Mouse (Mus musculus) forebrain, embryonic 11.5 days (tissue): ENCODE data around the gene Ocln. TPM values are rescaled to one million over a fixed set of nuclear protein-coding genes. Genes with fewer than 3 reads are reported as not detected.

Source experiments
- ATAC-seq: fragments of 200-750 bp; cut with Nextera tagmentation; replicated peaks from 2 replicates; pipeline ENCODE4 v1.8.0; 2017; ENCODE audit warnings: moderate TSS enrichment; ENCODE audit not compliant: low FRiP score
- DNase-seq: peaks from one replicate; pipeline ENCODE4 v3.0.0-alpha.2; 2017; ENCODE audit warnings: low spot score
- H3K27ac ChIP-seq: fragments of 300-500 bp; sonication (generic); 2 replicates; pipeline ENCODE4 v1.5.1; 2014; ENCODE audit warnings: low read depth, low read length
- H3K27me3 ChIP-seq: fragments of 300-500 bp; sonication (generic); 2 replicates; pipeline ENCODE4 v1.6.1; 2014; ENCODE audit warnings: mild to moderate bottlenecking, low read length, mixed read lengths; ENCODE audit not compliant: control insufficient read depth, insufficient read depth
- H3K36me3 ChIP-seq: fragments of 300-500 bp; sonication (generic); 2 replicates; pipeline ENCODE4 v1.6.1; 2014; ENCODE audit warnings: mild to moderate bottlenecking, low read length, moderate library complexity, mixed read lengths; ENCODE audit not compliant: control insufficient read depth, insufficient read depth
- H3K4me1 ChIP-seq: fragments of 300-500 bp; sonication (generic); replicated peaks from 2 replicates; pipeline ENCODE4 v1.6.1; 2014; ENCODE audit warnings: low read length, mixed read lengths; ENCODE audit not compliant: control insufficient read depth, insufficient read depth
- H3K4me2 ChIP-seq: fragments of 300-500 bp; sonication (generic); 2 replicates; pipeline ENCODE4 v1.6.1; 2014; ENCODE audit warnings: low read depth, mild to moderate bottlenecking, low read length, moderate library complexity, mixed read lengths; ENCODE audit not compliant: severe bottlenecking
- H3K4me3 ChIP-seq: fragments of 300-500 bp; sonication (generic); 2 replicates; pipeline ENCODE4 v1.5.1; 2014; ENCODE audit warnings: low read depth, low read length
- H3K9ac ChIP-seq: fragments of 300-500 bp; sonication (generic); 2 replicates; pipeline ENCODE4 v1.6.1; 2014; ENCODE audit warnings: low read length
- H3K9me3 ChIP-seq: fragments of 300-500 bp; sonication (generic); 2 replicates; pipeline ENCODE4 v1.6.1; 2016; ENCODE audit warnings: low read length, mixed read lengths; ENCODE audit not compliant: control insufficient read depth
- WGBS: fragments of 180-500 bp; shearing (Covaris S2); extraction: QIAGEN DNeasy Blood & Tissue Kit; methylation state at CpG from one replicate; pipeline ENCODE4 v1.1.7; 2014; 5-methylcytosine and 5-hydroxymethylcytosine counted together
- polyA plus RNA-seq: library from polyadenylated mRNA; unstranded; fragments of >200 nt; fragmentation: Nextera tagmentation; extraction: Ambion mirVana; gene quantifications from 2 replicates; pipeline ENCODE4 v1.2.1, GENCODE M21; 2014

Gene Ocln
- polyA plus RNA-seq, 1 experiment from 2014 or later = 2.9 TPM

DNA sequence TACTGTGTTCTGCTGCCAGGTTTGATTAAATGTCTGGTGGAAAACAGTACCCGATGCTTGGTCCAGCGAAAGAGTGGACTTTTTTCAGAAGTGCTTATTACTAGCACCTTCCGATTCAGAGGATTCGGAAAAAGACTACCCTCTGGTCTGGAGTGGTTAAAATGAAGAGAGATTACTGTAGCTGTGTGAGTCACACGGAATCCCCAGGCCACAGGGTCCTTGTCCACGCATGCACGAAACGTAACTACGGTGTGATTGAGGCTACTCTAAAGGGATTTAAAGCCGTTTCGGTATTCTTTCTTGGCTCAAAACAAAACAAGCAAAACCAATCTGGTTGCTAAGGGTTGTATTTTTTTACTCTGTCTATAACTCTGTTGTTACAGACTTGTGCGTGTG, 522 bp upstream of the Ocln start:
- Histone ChIP-seq H3K4me1 (peaks cover 7% of the 10 kb centered on the region; the same call in 1 of the 2 replicates), H3K4me2 (peak overlapping the region; percentile 98), H3K9ac (no peak overlapping the region), H3K9me3 (no peaks in the 10 kb centered on the region), H3K4me3 (peak overlapping the region; percentile 53), H3K36me3 (no peaks in the 10 kb centered on the region), H3K27me3 (peaks cover 39% of the 10 kb centered on the region), H3K27ac (no peak overlapping the region)
- DNase-seq (no peak), ATAC-seq (no peak)
- 2% methylated on average over 12 of the region's 12 CpGs for WGBS

GRCm38 (mm10) chr13:100552009-100552368, 529 bp downstream of the Ocln start:
- peak overlapping the region; percentile 98 for H3K4me2 ChIP-seq
- H3K9me3 ChIP-seq = no peaks in the 10 kb centered on the region
- ATAC-seq (peak; percentile 33; the same call in 1 of the 2 replicates), DNase-seq (peak; percentile 55)
- H3K9ac ChIP-seq = peak overlapping the region; percentile 43
- H3K27me3 ChIP-seq = peaks cover 39% of the 10 kb centered on the region
- no peaks in the 10 kb centered on the region for H3K36me3 ChIP-seq
- no peak overlapping the region for H3K27ac ChIP-seq
- peaks cover 7% of the 10 kb centered on the region; the same call in 1 of the 2 replicates for H3K4me1 ChIP-seq
- peak overlapping the region; percentile 53 for H3K4me3 ChIP-seq
- under 1% methylated on average over 34 of the region's 35 CpGs for WGBS

GRCm38 (mm10) chr13:100551371-100552008, 1.0 kb downstream of the Ocln start:
- Histone ChIP-seq H3K4me1 (peaks cover 7% of the 10 kb centered on the region; the same call in 1 of the 2 replicates), H3K4me3 (peak overlapping the region; percentile 53), H3K27ac (no peak overlapping the region), H3K9ac (0 out of 2 replicates have a peak overlapping the region, but pooled peaks have one; percentile 13), H3K36me3 (no peaks in the 10 kb centered on the region), H3K9me3 (no peaks in the 10 kb centered on the region), H3K27me3 (peaks cover 39% of the 10 kb centered on the region), H3K4me2 (peak overlapping the region; percentile 98)
- DNase-seq (peak; percentile 60), ATAC-seq (0 out of 2 replicates have a peak, but pooled peaks have one; percentile 44)
- under 1% methylated on average over 41 of the region's 41 CpGs for WGBS

GRCm38 (mm10) chr13:100547269-100547668, 5.2 kb downstream of the Ocln start:
- peaks cover 23% of the 10 kb centered on the region for H3K27me3 ChIP-seq
- H3K9me3 ChIP-seq = no peaks in the 10 kb centered on the region
- no peaks in the 10 kb centered on the region for H3K36me3 ChIP-seq
- H3K4me1 ChIP-seq = 0 out of 2 replicates have a peak, but pooled peaks cover 2% of the 10 kb centered on the region
- H3K4me2 ChIP-seq = no peak overlapping the region
- WGBS = 85% methylated on average over 5 of the region's 5 CpGs
- DNase-seq (no peak), ATAC-seq (no peak)
- no peak overlapping the region for H3K9ac ChIP-seq
- H3K4me3 ChIP-seq = no peak overlapping the region
- no peak overlapping the region for H3K27ac ChIP-seq

DNA sequence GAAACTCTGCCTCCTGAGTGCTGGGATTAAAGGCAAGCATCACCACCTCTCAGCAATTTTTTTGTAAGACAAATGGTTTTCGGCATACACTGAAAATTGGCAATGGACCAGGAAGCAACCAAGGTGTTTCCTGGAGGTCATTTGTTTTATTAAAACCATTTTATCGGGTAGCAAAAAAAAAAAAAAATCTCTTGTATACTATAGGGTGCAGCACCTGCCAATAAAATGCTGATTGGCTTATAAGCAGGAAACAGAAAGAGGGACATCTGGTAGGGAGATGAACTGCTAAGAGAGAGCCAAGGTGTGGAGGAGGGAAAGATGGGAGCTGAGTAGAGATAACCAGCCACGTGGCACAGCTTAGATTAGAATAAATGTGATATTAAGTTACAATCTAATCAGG, 7.0 kb downstream of the Ocln start:
- 90% methylated on average over 3 of the region's 3 CpGs for WGBS

GRCm38 (mm10) chr13:100544220-100544662, 8.3 kb downstream of the Ocln start:
- no peak for ATAC-seq

More for the DNA sequence above, 7.0 kb downstream of the Ocln start:
- Histone ChIP-seq H3K9me3 (no peaks in the 10 kb centered on the region), H3K27me3 (peaks cover 5% of the 10 kb centered on the region), H3K9ac (no peak overlapping the region), H3K4me2 (no peak overlapping the region), H3K36me3 (no peaks in the 10 kb centered on the region), H3K4me3 (no peak overlapping the region), H3K27ac (no peak overlapping the region), H3K4me1 (no peaks in the 10 kb centered on the region)
- DNase-seq = no peak
- ATAC-seq = no peak

GRCm38 (mm10) chr13:100543011-100543767, 9.3 kb downstream of the Ocln start:
- Histone ChIP-seq H3K27me3 (no peaks in the 10 kb centered on the region), H3K4me3 (no peak overlapping the region), H3K4me2 (no peak overlapping the region), H3K36me3 (no peaks in the 10 kb centered on the region), H3K27ac (no peak overlapping the region), H3K9ac (no peak overlapping the region), H3K4me1 (no peaks in the 10 kb centered on the region), H3K9me3 (no peaks in the 10 kb centered on the region)
- DNase-seq (no peak), ATAC-seq (no peak)
- WGBS = 80% methylated on average over 10 of the region's 10 CpGs

More at GRCm38 (mm10) chr13:100544220-100544662, 8.3 kb downstream of the Ocln start:
- H3K4me1 ChIP-seq = no peaks in the 10 kb centered on the region
- no peaks in the 10 kb centered on the region for H3K27me3 ChIP-seq
- H3K27ac ChIP-seq = no peak overlapping the region
- H3K4me2 ChIP-seq = no peak overlapping the region
- H3K36me3 ChIP-seq = no peaks in the 10 kb centered on the region
- H3K4me3 ChIP-seq = no peak overlapping the region
- no peak for DNase-seq
- 73% methylated on average over 4 of the region's 4 CpGs for WGBS
- H3K9ac ChIP-seq = no peak overlapping the region
- H3K9me3 ChIP-seq = no peaks in the 10 kb centered on the region

DNA sequence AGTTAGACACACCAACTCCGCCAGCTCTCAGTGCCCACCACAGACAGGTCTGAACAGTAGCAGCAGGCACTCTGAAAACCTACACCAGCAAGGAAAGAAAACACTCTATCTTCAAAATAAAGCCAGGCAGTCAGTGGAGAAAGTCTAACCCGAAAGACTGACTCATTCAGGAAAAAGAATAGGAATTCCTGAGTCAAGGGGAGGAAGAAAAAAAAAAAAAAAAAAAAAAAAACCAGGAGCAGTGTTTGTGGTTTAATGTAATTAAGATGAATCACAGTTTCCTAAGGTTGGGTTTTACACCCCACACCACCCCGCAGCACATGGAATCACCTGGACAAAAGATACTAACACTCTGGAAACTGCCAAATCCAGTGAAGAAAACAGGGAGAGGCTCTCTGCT, 16.4 kb downstream of the Ocln start:
- DNase-seq = no peak
- no peak overlapping the region for H3K9ac ChIP-seq
- no peak overlapping the region for H3K27ac ChIP-seq
- ATAC-seq = no peak
- no peaks in the 10 kb centered on the region for H3K27me3 ChIP-seq
- H3K36me3 ChIP-seq = no peaks in the 10 kb centered on the region
- H3K4me2 ChIP-seq = no peak overlapping the region
- H3K4me3 ChIP-seq = no peak overlapping the region
- 86% methylated on average over 3 of the region's 3 CpGs for WGBS
- H3K9me3 ChIP-seq = no peaks in the 10 kb centered on the region
- H3K4me1 ChIP-seq = no peaks in the 10 kb centered on the region
